Mouse (Mus musculus): ENCODE results near the gene Lpin2.

The Lpin2 gene

GRCm38 (mm10) chr17:71182211-71182721 is at the start of gene Lpin2:
Gene Lpin2 (plus strand): TSS chr17:71182560.
- no peak for DNase-seq (ENCODE audit: low spot score in 2 of 2)

DNA sequence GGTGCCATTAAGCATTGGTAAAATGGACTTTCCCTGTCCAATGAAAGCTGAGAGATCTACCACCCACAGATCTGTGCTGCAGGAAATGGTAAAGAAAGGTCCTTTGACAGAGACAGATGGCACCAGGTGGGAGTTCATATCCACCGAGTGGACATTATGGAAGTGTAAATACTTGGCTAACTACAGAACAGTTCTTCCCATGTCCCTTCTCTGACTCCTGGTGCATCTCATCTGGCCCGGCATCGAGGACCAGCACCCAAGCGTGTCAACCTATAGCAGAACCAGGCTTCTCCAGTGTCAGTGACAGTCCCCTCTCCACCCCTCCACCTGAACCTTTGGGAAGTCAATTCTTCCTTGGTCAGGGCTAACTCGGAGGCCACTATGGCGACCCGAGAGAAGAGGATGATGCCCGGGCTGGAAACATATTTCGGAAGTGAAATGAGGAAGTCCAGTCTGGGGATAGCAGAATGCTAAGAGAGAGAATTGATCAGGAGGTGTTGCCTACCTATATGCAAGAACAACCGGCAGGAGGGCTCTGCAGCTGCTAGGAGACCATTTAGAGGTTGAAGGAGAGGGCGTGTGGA is 49.4 kb upstream of the Lpin2 start:
- no peak for DNase-seq (ENCODE audit: low spot score in 2 of 2)

DNA sequence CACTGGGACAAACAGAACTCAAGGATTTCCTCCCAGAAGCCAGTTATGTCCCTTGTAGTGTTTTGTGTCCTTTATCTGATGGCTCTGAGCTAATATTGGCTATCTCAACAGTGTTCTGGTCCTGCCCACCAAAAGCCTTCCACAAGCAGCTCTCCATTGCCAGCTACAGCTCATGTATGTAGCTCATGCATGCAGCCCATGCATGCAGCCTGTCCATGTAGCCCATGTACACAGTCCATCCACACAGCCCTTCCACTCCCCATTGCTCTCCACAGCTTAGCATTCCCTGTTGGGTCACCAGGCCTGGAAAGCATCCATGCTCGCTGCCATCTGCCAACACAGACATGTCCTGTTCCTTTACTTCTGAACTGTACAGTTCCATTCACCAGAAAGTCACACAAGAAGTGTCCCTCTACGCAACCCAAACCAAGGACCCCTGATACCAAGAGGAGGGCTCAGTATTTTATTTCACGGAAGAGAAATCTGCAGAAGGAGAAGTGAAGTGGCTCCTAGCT is 47.9 kb upstream of the Lpin2 start:
- DNase-seq (ENCODE audit: low spot score in 2 of 2): no peak

- DNase-seq (ENCODE audit: low spot score in 2 of 2): no peak
These were observed 47.3 kb upstream of the Lpin2 start for GRCm38 (mm10) chr17:71135108-71135507.

DNA sequence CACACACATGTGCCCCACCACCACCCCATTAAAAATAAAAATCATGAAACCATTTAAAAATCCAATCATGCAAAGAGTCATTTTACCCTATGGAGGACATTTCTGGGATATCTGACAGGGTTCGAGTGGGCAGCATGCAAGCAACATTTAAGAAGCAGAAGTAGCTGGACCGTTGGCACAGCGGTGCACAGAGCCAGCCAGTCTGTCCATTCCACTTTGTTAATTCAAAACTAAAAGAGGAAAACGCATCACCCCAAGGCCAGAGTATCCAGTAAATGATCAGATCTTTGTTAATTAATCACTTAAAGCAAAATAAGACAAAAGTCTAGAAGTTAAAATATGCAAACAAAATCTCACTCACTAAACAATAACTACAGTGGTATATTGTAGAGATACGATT is 46.5 kb upstream of the Lpin2 start:
- no peak for DNase-seq (ENCODE audit: low spot score in 2 of 2)

- no peak for DNase-seq (ENCODE audit: low spot score in 2 of 2)
These were observed 45.7 kb upstream of the Lpin2 start for GRCm38 (mm10) chr17:71136384-71137333.

DNA sequence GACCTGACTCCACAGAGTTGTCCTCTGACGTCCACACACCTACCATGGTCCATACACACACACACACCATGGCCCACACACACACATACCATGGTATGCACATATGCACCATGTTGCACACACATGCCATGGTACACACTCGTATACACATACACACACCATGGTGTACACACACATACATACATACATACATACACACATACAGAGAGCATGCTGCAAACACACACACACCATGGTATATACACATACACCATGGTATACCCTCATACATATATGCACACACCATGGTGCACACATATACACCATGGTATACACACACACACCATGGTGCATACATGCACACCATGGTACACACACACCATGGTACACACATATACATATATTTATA is 45.0 kb upstream of the Lpin2 start:
- no peak for DNase-seq (ENCODE audit: low spot score in 2 of 2)

- DNase-seq (ENCODE audit: low spot score in 2 of 2): no peak
These were observed 40.3 kb upstream of the Lpin2 start for GRCm38 (mm10) chr17:71142068-71142467.

DNA sequence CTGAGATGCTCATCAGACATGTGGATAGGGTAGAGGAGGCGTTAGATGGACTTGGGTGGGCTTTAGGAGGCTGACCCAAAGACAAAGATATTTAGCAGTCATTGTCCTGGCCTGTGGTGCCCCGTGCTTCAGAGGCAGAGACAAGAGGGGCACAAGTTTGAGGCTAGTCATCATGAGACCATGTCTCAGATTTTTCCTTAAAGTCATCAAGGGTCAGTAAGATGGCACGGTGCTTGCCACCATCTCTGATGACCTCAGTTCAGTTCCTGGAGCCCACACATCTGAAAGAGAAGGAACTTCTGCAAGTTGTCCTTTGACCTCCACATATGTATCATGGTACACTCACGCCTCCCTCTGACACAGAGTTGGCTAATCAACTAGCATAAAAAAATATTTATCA is 39.2 kb upstream of the Lpin2 start:
- no peak for DNase-seq (ENCODE audit: low spot score in 2 of 2)

GRCm38 (mm10) chr17:71144322-71145116 is 37.8 kb upstream of the Lpin2 start:
- DNase-seq (ENCODE audit: low spot score in 2 of 2): no peak

- no peak for DNase-seq (ENCODE audit: low spot score in 2 of 2)
These were observed 37.0 kb upstream of the Lpin2 start for GRCm38 (mm10) chr17:71145248-71145961.

DNA sequence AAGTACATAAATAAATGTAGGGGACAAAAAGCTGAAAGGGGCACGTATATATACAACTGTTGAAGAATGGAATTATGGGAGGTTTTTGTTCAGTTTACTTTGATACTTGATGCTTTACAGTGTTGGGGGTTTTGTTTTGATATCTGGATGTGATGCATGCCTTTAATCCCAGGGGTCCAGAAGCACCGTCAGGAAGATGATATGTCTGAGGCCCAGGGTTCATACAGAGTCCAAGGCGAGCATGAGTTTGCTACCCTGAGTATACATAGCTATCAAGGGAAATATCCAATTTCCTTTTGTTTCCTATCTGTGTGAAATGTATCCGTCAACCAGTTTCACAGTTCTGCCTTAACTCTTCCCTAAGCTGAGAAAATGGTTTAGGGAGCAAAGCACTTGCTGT is 29.0 kb upstream of the Lpin2 start:
- no peak for DNase-seq (ENCODE audit: low spot score in 2 of 2)

DNA sequence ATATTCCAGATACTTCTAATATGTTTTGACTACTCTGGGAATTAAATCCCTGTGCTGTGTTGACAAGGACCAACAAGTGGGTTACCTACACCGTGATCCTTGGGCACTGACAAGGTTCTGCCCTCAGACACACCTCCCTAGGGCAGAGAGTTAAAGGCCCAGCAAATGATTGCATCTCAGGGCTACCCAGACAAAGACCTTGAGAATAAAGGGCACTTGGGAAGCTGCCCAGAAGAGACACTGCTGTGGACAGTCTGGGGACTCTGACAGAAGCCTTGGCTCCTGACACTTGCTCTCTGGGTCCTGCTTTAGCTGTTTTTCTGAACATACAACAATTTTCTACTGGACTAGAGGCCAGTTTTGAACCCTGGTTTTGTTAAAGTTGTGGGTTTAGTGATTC is 27.1 kb upstream of the Lpin2 start:
- DNase-seq (ENCODE audit: low spot score in 2 of 2): no peak

GRCm38 (mm10) chr17:71159152-71159567 is 23.2 kb upstream of the Lpin2 start:
- DNase-seq (ENCODE audit: low spot score in 2 of 2): no peak

GRCm38 (mm10) chr17:71159720-71160119 is 22.6 kb upstream of the Lpin2 start:
- no peak for DNase-seq (ENCODE audit: low spot score in 2 of 2)

GRCm38 (mm10) chr17:71160244-71160995 is 21.9 kb upstream of the Lpin2 start:
- DNase-seq (ENCODE audit: low spot score in 2 of 2): no peak

- no peak for DNase-seq (ENCODE audit: low spot score in 2 of 2)
These were observed 17.4 kb upstream of the Lpin2 start for GRCm38 (mm10) chr17:71164991-71165390.

DNA sequence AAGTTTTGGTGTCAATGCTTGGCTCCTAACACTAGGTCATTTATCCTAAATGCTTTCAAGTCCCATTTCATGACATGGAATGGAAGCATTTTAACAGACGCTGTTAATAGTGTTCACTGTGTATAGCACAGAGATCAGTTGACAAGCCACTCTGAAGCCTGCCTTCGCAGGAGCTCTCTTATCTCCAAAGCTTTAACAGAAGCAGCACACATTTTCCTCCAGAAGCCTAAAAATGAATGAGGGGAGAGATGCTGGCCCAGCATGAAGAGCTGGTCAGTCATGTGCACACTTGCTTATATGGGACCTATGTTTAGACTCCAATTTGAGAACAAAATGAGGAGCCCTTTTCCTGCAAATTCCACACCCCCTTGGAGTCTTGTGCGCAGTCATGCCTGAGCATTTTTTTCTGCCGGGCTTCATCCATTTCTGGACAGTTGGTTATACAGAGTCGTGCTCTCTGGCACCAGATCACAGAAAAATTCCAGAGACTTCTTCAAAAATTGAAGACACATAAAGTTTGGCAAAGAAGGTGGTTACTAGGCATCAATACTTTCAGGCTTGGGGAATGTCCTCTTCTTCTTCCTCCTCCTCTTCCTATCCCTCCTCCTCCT is 14.1 kb upstream of the Lpin2 start:
- DNase-seq (ENCODE audit: low spot score in 2 of 2): no peak

DNA sequence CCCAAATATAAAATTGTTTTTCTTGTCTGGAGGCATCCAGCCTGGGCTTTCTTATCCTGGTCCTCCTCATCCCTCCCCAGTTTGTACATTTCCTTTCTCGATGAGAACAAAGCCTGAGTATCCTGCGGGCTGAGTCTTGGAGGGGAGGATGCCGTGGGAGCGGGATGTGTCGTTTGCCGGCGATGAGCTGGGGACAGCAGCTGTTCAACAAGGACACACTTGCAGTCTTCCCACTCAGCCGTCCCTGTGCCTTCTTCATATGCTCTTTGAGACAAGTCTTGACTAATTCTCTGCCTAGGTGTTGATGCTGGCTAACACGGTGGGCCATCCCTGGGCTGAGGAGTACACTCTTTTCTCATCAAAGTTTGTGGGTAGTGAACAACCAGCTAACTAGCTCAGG is 13.5 kb upstream of the Lpin2 start:
- DNase-seq (ENCODE audit: low spot score in 2 of 2): no peak

GRCm38 (mm10) chr17:71169639-71170038 is 12.7 kb upstream of the Lpin2 start:
- DNase-seq (ENCODE audit: low spot score in 2 of 2): no peak

Data from frontal cortex, postnatal 25 days (tissue).